Mouse (Mus musculus): Measurements from ENCODE around the gene Gm47791.

DNA sequence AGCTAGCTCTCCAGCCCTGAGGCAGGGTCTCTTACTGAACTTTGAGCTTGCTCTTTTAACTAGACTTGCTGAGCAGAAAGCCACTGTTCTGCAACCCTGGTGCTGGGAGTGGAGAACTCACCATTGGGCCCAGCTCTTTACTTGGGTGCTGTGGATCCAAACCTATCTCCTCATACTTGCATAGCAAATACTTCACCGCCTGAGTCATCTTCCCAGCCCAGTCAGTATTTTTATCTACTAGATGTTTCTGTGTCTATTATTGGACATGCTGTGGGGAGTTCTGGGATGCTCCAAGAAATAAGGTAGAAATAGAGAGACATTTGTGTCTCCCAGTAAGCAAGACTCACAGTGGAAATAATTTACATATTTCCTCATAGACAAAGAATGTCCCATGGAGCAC lies 33.0 kb upstream of the Gm47791 start:
- TF ChIP-seq POLR2A (IDR thresholded peaks at IDR 0.05; ENCODE audit: extremely low read depth, insufficient read depth, low read length) (no peak), CTCF (IDR thresholded peaks at IDR 0.05; ENCODE audit: extremely low read depth, insufficient read depth, low read length) (no peak)
